Mouse (Mus musculus) MEL (cell line): Measurements from ENCODE around the gene Hic1.

Experiments
- CHD2 ChIP-seq: IDR thresholded peaks from 2 replicates; pipeline ENCODE4 v1.6.1; 2011; ENCODE audit warnings: low read length, improper control_type of control experiment
- CTCF ChIP-seq, 3 experiments: IDR thresholded peaks in 2 of 3; conservative IDR thresholded peaks in 1 of 3; 2 replicates each; pipeline ENCODE4 v1.5.1; 2011 to 2012; ENCODE audit warnings: low read length in 3 of 3, low read depth in 2 of 3, mild to moderate bottlenecking in 2 of 3, improper control_type of control experiment in 1 of 3, inconsistent platforms in 1 of 3, mixed read lengths in 1 of 3, moderate library complexity in 1 of 3; ENCODE audit not compliant: control insufficient read depth in 1 of 3, insufficient read depth in 1 of 3, poor library complexity in 1 of 3, severe bottlenecking in 1 of 3
- E2F4 ChIP-seq: IDR thresholded peaks from 2 replicates; pipeline ENCODE4 v1.6.1; 2011; ENCODE audit warnings: low read depth, low read length, improper control_type of control experiment, borderline replicate concordance
- ELF1 ChIP-seq: IDR thresholded peaks from 2 replicates; pipeline ENCODE4 v1.6.1; 2014; ENCODE audit warnings: low read depth, mild to moderate bottlenecking, inconsistent platforms, low read length, improper control_type of control experiment, moderate library complexity
- EP300 ChIP-seq, 2 experiments: IDR thresholded peaks; 2 replicates each; pipeline ENCODE4 v1.6.1; 2011; ENCODE audit warnings: improper control_type of control experiment in 2 of 2, low read length in 2 of 2, low read depth in 1 of 2, mild to moderate bottlenecking in 1 of 2
- JUND ChIP-seq: IDR thresholded peaks from 2 replicates; pipeline ENCODE4 v1.6.1; 2011; ENCODE audit warnings: low read depth, mild to moderate bottlenecking, improper control_type of control experiment, low read length
- MAFK ChIP-seq: IDR thresholded peaks from 2 replicates; pipeline ENCODE4 v1.6.1; 2011; ENCODE audit warnings: low read depth, mild to moderate bottlenecking, low read length, improper control_type of control experiment, borderline replicate concordance
- MAX ChIP-seq: IDR thresholded peaks from 2 replicates; pipeline ENCODE4 v1.6.1; 2011; ENCODE audit warnings: low read length, improper control_type of control experiment
- NELFE ChIP-seq: IDR thresholded peaks from 2 replicates; pipeline ENCODE4 v1.6.1; 2011; ENCODE audit warnings: low read depth, low read length, improper control_type of control experiment
- POLR2A ChIP-seq, 2 experiments: IDR thresholded peaks; 2 replicates each; pipeline ENCODE4 v1.6.1; 2011 to 2012; ENCODE audit warnings: low read length in 2 of 2, mild to moderate bottlenecking in 2 of 2, control low read depth in 1 of 2, improper control_type of control experiment in 1 of 2, low read depth in 1 of 2, moderate library complexity in 1 of 2; ENCODE audit not compliant: control insufficient read depth in 1 of 2, insufficient read depth in 1 of 2, poor library complexity in 1 of 2
- TBP ChIP-seq: IDR thresholded peaks from 2 replicates; pipeline ENCODE4 v1.8.0; 2011; ENCODE audit warnings: low read depth, low read length, improper control_type of control experiment
- ZC3H11A ChIP-seq: IDR thresholded peaks from 2 replicates; pipeline ENCODE4 v1.6.1; 2012; ENCODE audit warnings: low read depth, mild to moderate bottlenecking, inconsistent platforms, low read length, improper control_type of control experiment
- ZNF384 ChIP-seq: IDR thresholded peaks from 2 replicates; pipeline ENCODE4 v1.6.1; 2012; ENCODE audit warnings: low read depth, mild to moderate bottlenecking, inconsistent platforms, low read length, improper control_type of control experiment

DNA sequence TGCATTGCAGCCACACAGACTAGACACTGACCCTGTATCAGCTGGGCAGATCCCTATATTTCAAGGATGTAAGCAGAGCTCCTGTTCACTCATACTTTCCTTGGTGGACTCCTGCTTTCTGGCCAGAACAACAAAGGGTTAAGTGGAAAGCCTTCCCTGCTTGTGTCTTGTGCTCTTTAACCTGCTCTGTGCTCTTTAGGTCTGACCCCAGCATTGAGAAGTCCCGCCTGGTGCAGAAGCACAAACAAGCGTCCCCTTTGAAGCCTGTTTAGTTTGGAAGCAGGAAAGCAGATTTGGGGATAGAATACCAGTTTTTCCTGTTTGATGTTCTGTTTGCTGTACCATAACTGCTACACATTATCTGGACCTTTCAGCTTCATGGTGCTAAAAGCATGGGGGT lies 11.4 kb downstream of the Hic1 start:
- TF ChIP-seq CHD2 (no peak), ZNF384 (no peak), POLR2A (IDR thresholded peaks at IDR 0.05; ENCODE audit: control insufficient read depth in 1 of 2, insufficient read depth in 1 of 2, low read depth in 1 of 2, low read length in 2 of 2, poor library complexity in 1 of 2) (no peak), EP300 (IDR thresholded peaks at IDR 0.05; ENCODE audit: low read depth in 1 of 2, low read length in 2 of 2) (no peak), CTCF (IDR thresholded peaks at IDR 0.05 in 2 of 3, conservative IDR thresholded peaks at IDR 0.05 in 1 of 3; ENCODE audit: control insufficient read depth in 1 of 3, insufficient read depth in 1 of 3, low read depth in 2 of 3, low read length in 3 of 3, poor library complexity in 1 of 3, severe bottlenecking in 1 of 3) (no peak), MAX (no peak), ELF1 (no peak), ZC3H11A (no peak), E2F4 (no peak), TBP (no peak), NELFE (no peak), JUND (no peak), MAFK (no peak)
